Mouse (Mus musculus) stomach, embryonic 16.5 days (tissue): ENCODE measurements around the gene Crb1. TPM values are rescaled to one million over a fixed set of nuclear protein-coding genes. Genes with fewer than 3 reads are reported as not detected.
"Not testable (repeated sequence)": the region's sequence is repeated elsewhere in the genome, so short reads cannot be mapped to it uniquely, and the experiment has no call there.

ENCODE experiments used
- ATAC-seq: fragments of 200-750 bp; cut with Nextera tagmentation; 2 replicates; pipeline ENCODE4 v1.8.0; 2017; ENCODE audit warnings: moderate number of reproducible peaks, moderate TSS enrichment; ENCODE audit not compliant: insufficient read depth, low FRiP score
- H3K27ac ChIP-seq: fragments of 300-500 bp; sonication (generic); 2 replicates; pipeline ENCODE4 v1.5.1; 2014; ENCODE audit warnings: low read length
- H3K27me3 ChIP-seq: fragments of 300-500 bp; sonication (generic); 2 replicates; pipeline ENCODE4 v1.6.1; 2014; ENCODE audit warnings: low read length, control low read depth, mixed read lengths; ENCODE audit not compliant: control insufficient read depth, insufficient read depth
- H3K36me3 ChIP-seq: fragments of 300-500 bp; sonication (generic); 2 replicates; pipeline ENCODE4 v1.6.1; 2014; ENCODE audit warnings: low read length; ENCODE audit not compliant: control insufficient read depth, insufficient read depth
- H3K4me1 ChIP-seq: fragments of 300-500 bp; sonication (generic); 2 replicates; pipeline ENCODE4 v1.6.1; 2014; ENCODE audit warnings: low read length, control low read depth, mixed read lengths; ENCODE audit not compliant: control insufficient read depth, insufficient read depth
- H3K4me2 ChIP-seq: fragments of 300-500 bp; sonication (generic); 2 replicates; pipeline ENCODE4 v1.6.1; 2014; ENCODE audit warnings: low read depth, low read length, mixed read lengths
- H3K4me3 ChIP-seq: fragments of 300-500 bp; sonication (generic); replicated peaks from 2 replicates; pipeline ENCODE4 v1.5.1; 2014; ENCODE audit warnings: mild to moderate bottlenecking, low read length
- H3K9ac ChIP-seq: fragments of 300-500 bp; sonication (generic); 2 replicates; pipeline ENCODE4 v1.6.1; 2014; ENCODE audit warnings: low read length
- H3K9me3 ChIP-seq: fragments of 300-500 bp; sonication (generic); replicated peaks from 2 replicates; pipeline ENCODE4 v1.6.1; 2016; ENCODE audit warnings: low read length, control low read depth; ENCODE audit not compliant: control insufficient read depth
- WGBS: fragments of 180-500 bp; shearing (Covaris S2); extraction: QIAGEN DNeasy Blood & Tissue Kit; methylation state at CpG from one replicate; pipeline ENCODE4 v1.1.7; 2014; 5-methylcytosine and 5-hydroxymethylcytosine counted together
- polyA plus RNA-seq: library from polyadenylated mRNA; unstranded; fragments of >200 nt; fragmentation: Nextera tagmentation; extraction: Ambion mirVana; gene quantifications from 2 replicates; pipeline ENCODE4 v1.2.1, GENCODE M21; 2015

Crb1 gene
- polyA plus RNA-seq, 1 experiment from 2014 or later, result 0.09 TPM

- H3K4me3 ChIP-seq, H3K36me3 ChIP-seq, H3K9ac ChIP-seq, H3K27ac ChIP-seq, H3K4me1 ChIP-seq, H3K9me3 ChIP-seq, H3K4me2 ChIP-seq, ATAC-seq, H3K27me3 ChIP-seq: not testable (repeated sequence)
Observed at GRCm38 (mm10) chr1:139302519-139302918, 74.4 kb downstream of the Crb1 start.

GRCm38 (mm10) chr1:139301830-139302229, 75.1 kb downstream of the Crb1 start:
- 81% methylated on average over 5 of the region's 5 CpGs for WGBS

DNA sequence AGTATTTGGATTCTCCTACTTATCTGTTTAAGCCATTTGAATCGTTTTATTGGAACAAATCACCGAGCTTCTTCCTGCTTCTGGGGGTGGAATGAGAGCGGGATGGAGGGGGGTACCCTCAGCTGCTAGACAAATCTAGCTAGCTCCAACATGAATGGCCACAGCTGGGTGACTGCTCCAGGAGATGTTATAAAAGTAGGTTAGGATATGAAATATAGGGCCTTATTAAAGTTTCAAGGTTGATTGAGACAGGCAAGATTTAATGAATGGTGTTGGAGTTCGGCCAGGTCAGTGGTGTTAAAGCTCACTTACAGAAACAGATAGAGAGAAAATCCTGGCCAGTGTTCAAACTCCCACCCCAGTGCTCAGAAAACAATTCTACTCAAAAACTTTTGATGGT, 84.9 kb downstream of the Crb1 start:
- WGBS, result 69% methylated on average over 4 of the region's 4 CpGs
- Histone ChIP-seq H3K4me3 (no peak overlapping the region), H3K27me3 (no peaks in the 10 kb centered on the region), H3K4me2 (no peak overlapping the region), H3K36me3 (no peaks in the 10 kb centered on the region), H3K27ac (no peak overlapping the region), H3K9ac (no peak overlapping the region), H3K4me1 (no peaks in the 10 kb centered on the region), H3K9me3 (no peaks in the 10 kb centered on the region)
- no peak for ATAC-seq

More at GRCm38 (mm10) chr1:139301830-139302229, 75.1 kb downstream of the Crb1 start:
- Histone ChIP-seq H3K9me3 (no peaks in the 10 kb centered on the region), H3K4me2 (no peak overlapping the region), H3K27ac (no peak overlapping the region), H3K36me3 (no peaks in the 10 kb centered on the region), H3K4me1 (no peaks in the 10 kb centered on the region), H3K9ac (no peak overlapping the region), H3K27me3 (no peaks in the 10 kb centered on the region), H3K4me3 (no peak overlapping the region)
- no peak for ATAC-seq

GRCm38 (mm10) chr1:139291593-139291992, 85.3 kb downstream of the Crb1 start:
- Histone ChIP-seq H3K27me3 (no peaks in the 10 kb centered on the region), H3K4me1 (no peaks in the 10 kb centered on the region), H3K27ac (no peak overlapping the region), H3K9me3 (no peaks in the 10 kb centered on the region), H3K4me3 (no peak overlapping the region), H3K36me3 (no peaks in the 10 kb centered on the region), H3K9ac (no peak overlapping the region), H3K4me2 (no peak overlapping the region)
- no peak for ATAC-seq
- 74% methylated on average over 1 of the region's 1 CpGs for WGBS

GRCm38 (mm10) chr1:139276619-139277320, 100.1 kb downstream of the Crb1 start:
- no peaks in the 10 kb centered on the region for H3K4me1 ChIP-seq
- no peaks in the 10 kb centered on the region for H3K9me3 ChIP-seq
- no peak for ATAC-seq
- 74% methylated on average over 4 of the region's 4 CpGs for WGBS
- no peaks in the 10 kb centered on the region for H3K36me3 ChIP-seq
- no peak overlapping the region for H3K4me3 ChIP-seq
- H3K4me2 ChIP-seq, result no peak overlapping the region
- H3K27ac ChIP-seq, result no peak overlapping the region
- no peak overlapping the region for H3K9ac ChIP-seq
- no peaks in the 10 kb centered on the region for H3K27me3 ChIP-seq

DNA sequence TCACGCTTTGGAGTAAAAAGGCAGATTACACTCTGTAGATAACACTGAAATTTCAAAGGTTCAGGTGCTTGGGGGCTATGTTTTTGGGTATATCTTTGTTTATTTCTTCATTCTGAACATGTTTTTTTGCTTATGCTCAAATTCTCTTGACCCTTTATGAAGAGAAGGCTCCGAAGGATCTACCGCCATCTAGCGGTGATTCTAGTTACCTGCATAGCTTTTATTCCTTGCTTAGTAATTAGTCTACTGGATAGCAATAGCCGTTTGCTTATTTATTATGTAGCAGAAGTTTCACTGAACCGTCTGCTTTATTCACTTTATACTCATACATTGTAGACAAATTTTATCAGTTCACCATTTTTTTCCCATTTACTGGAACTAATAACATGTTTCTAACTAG, 109.1 kb downstream of the Crb1 start:
- Histone ChIP-seq H3K4me1 (no peaks in the 10 kb centered on the region), H3K9me3 (no peaks in the 10 kb centered on the region), H3K4me3 (no peak overlapping the region), H3K36me3 (no peaks in the 10 kb centered on the region), H3K27me3 (no peaks in the 10 kb centered on the region), H3K27ac (no peak overlapping the region), H3K4me2 (no peak overlapping the region), H3K9ac (no peak overlapping the region)
- 15% methylated on average over 6 of the region's 6 CpGs for WGBS
- ATAC-seq, result no peak

- no peak for ATAC-seq
- H3K4me2 ChIP-seq, result no peak overlapping the region
- no peak overlapping the region for H3K4me3 ChIP-seq
- H3K9me3 ChIP-seq, result no peaks in the 10 kb centered on the region
- whole genome bisulfite sequencing, result 93% methylated on average over 1 of the region's 1 CpGs
- no peak overlapping the region for H3K27ac ChIP-seq
- no peaks in the 10 kb centered on the region for H3K36me3 ChIP-seq
- no peaks in the 10 kb centered on the region for H3K4me1 ChIP-seq
- no peak overlapping the region for H3K9ac ChIP-seq
- H3K27me3 ChIP-seq, result no peaks in the 10 kb centered on the region
Observed at GRCm38 (mm10) chr1:139264245-139264644, 112.7 kb downstream of the Crb1 start.

GRCm38 (mm10) chr1:139263158-139263557, 113.7 kb downstream of the Crb1 start:
- Histone ChIP-seq H3K36me3 (no peaks in the 10 kb centered on the region), H3K4me3 (no peak overlapping the region), H3K27ac (no peak overlapping the region), H3K9me3 (no peaks in the 10 kb centered on the region), H3K4me1 (no peaks in the 10 kb centered on the region), H3K9ac (no peak overlapping the region), H3K27me3 (no peaks in the 10 kb centered on the region), H3K4me2 (no peak overlapping the region)
- 35% methylated on average over 1 of the region's 1 CpGs for WGBS
- ATAC-seq, result no peak

- H3K4me3 ChIP-seq, result no peak overlapping the region
- no peaks in the 10 kb centered on the region for H3K27me3 ChIP-seq
- no peaks in the 10 kb centered on the region for H3K4me1 ChIP-seq
- H3K9me3 ChIP-seq, result no peaks in the 10 kb centered on the region
- WGBS, result 60% methylated on average over 7 of the region's 7 CpGs
- no peak overlapping the region for H3K9ac ChIP-seq
- no peak overlapping the region for H3K27ac ChIP-seq
- no peak overlapping the region for H3K4me2 ChIP-seq
- H3K36me3 ChIP-seq, result no peaks in the 10 kb centered on the region
- no peak for ATAC-seq
Observed at GRCm38 (mm10) chr1:139255581-139255980, 121.3 kb downstream of the Crb1 start.
